Mouse (Mus musculus) midbrain, embryonic 14.5 days (tissue): Measurements from ENCODE around the gene Pigo. TPM values are rescaled to one million over a fixed set of nuclear protein-coding genes. Genes with fewer than 3 reads are reported as not detected.

Experiments
- ATAC-seq: fragments of 200-750 bp; cut with Nextera tagmentation; 2 replicates; pipeline ENCODE4 v1.8.0; 2017; ENCODE audit warnings: moderate number of reproducible peaks, moderate library complexity; ENCODE audit not compliant: low FRiP score, low TSS enrichment
- DNase-seq: peaks from one replicate; pipeline ENCODE4 v3.0.0-alpha.2; 2015
- H3K27ac ChIP-seq: fragments of 300-500 bp; sonication (generic); replicated peaks from 2 replicates; pipeline ENCODE4 v1.5.1; 2014; ENCODE audit warnings: mild to moderate bottlenecking, low read depth, low read length, moderate library complexity
- H3K27me3 ChIP-seq: fragments of 300-500 bp; sonication (generic); 2 replicates; pipeline ENCODE4 v1.6.1; 2014; ENCODE audit warnings: low read length, control low read depth, mixed read lengths; ENCODE audit not compliant: control insufficient read depth, insufficient read depth
- H3K36me3 ChIP-seq: fragments of 300-500 bp; sonication (generic); 2 replicates; pipeline ENCODE4 v1.6.1; 2014; ENCODE audit warnings: low read length, control low read depth; ENCODE audit not compliant: control insufficient read depth, insufficient read depth
- H3K4me1 ChIP-seq: fragments of 300-500 bp; sonication (generic); 2 replicates; pipeline ENCODE4 v1.6.1; 2014; ENCODE audit warnings: mild to moderate bottlenecking, antibody characterized with exemption, low read length, control low read depth; ENCODE audit not compliant: control insufficient read depth, insufficient read depth
- H3K4me2 ChIP-seq: fragments of 300-500 bp; sonication (generic); 2 replicates; pipeline ENCODE4 v1.6.1; 2014; ENCODE audit warnings: mild to moderate bottlenecking, low read length, moderate library complexity
- H3K4me3 ChIP-seq: fragments of 300-500 bp; sonication (generic); replicated peaks from 2 replicates; pipeline ENCODE4 v1.5.1; 2014; ENCODE audit warnings: low read depth, low read length
- H3K9ac ChIP-seq: fragments of 300-500 bp; sonication (generic); replicated peaks from 2 replicates; pipeline ENCODE4 v1.6.1; 2014; ENCODE audit warnings: mild to moderate bottlenecking, low read length, moderate library complexity
- H3K9me3 ChIP-seq: fragments of 300-500 bp; sonication (generic); 2 replicates; pipeline ENCODE4 v1.6.1; 2016; ENCODE audit warnings: low read length, control low read depth, mixed read lengths; ENCODE audit not compliant: control insufficient read depth
- WGBS: fragments of 180-500 bp; shearing (Covaris S2); extraction: QIAGEN DNeasy Blood & Tissue Kit; methylation state at CpG from one replicate; pipeline ENCODE4 v1.1.7; 2014; 5-methylcytosine and 5-hydroxymethylcytosine counted together
- polyA plus RNA-seq: library from polyadenylated mRNA; unstranded; fragments of >200 nt; fragmentation: Nextera tagmentation; extraction: Ambion mirVana; gene quantifications from 2 replicates; pipeline ENCODE4 v1.2.1, GENCODE M21; 2014

Pigo gene
- polyA plus RNA-seq, 1 experiment from 2014 or later, result 26.4 TPM

GRCm38 (mm10) chr4:42972952-42973351 lies 52.7 kb downstream of the Pigo start:
- H3K27me3 ChIP-seq, result no peaks in the 10 kb centered on the region
- DNase-seq (no peak), ATAC-seq (no peak)
- WGBS, result 84% methylated on average over 4 of the region's 4 CpGs
- no peak overlapping the region for H3K4me2 ChIP-seq
- H3K4me1 ChIP-seq, result no peaks in the 10 kb centered on the region
- peaks cover 8% of the 10 kb centered on the region; the same call in 1 of the 2 replicates for H3K36me3 ChIP-seq
- no peak overlapping the region for H3K4me3 ChIP-seq
- no peak overlapping the region for H3K9ac ChIP-seq
- H3K9me3 ChIP-seq, result no peaks in the 10 kb centered on the region
- H3K27ac ChIP-seq, result no peak overlapping the region

- H3K36me3 ChIP-seq, result no peaks in the 10 kb centered on the region
- no peaks in the 10 kb centered on the region for H3K27me3 ChIP-seq
- H3K27ac ChIP-seq, result no peak within 1 kb of the TSS
- H3K4me1 ChIP-seq, result no peaks in the 10 kb centered on the region
- no peak within 1 kb of the TSS for H3K4me2 ChIP-seq
- H3K9ac ChIP-seq, result no peak within 1 kb of the TSS
- H3K4me3 ChIP-seq, result no peak within 1 kb of the TSS
- DNase-seq, result no peak
- WGBS, result 92% methylated on average over 4 of the region's 4 CpGs
- ATAC-seq, result no peak
- no peaks in the 10 kb centered on the region for H3K9me3 ChIP-seq
Measured at GRCm38 (mm10) chr4:42969304-42969703, 56.3 kb downstream of the Pigo start, which contains the start of gene 1700022I11Rik. 1700022I11Rik (plus strand) TSS chr4:42969604.

Other genes starting within 250 kb of the Pigo start
- not detected in 2 replicates for gene Fam205a1, start 171.9 kb downstream of the Pigo start, polyA plus RNA-seq
- 0.69 and 0.92 TPM in 2 replicates for gene Gm12394, start 169.0 kb downstream of the Pigo start, polyA plus RNA-seq
- gene Fam205c, start 151.6 kb downstream of the Pigo start, polyA plus RNA-seq, result 1.6 and 2.0 TPM in 2 replicates
- 33.2 and 33.9 TPM in 2 replicates for gene Phf24, start 109.2 kb downstream of the Pigo start, polyA plus RNA-seq
- 45.0 and 88.7 TPM in 2 replicates for gene Dnajb5, start 76.0 kb downstream of the Pigo start, polyA plus RNA-seq
- 0.38 and 0.80 TPM in 2 replicates for gene 1700022I11Rik, start 56.2 kb downstream of the Pigo start, polyA plus RNA-seq
- gene Vcp, start 25.3 kb downstream of the Pigo start, polyA plus RNA-seq, result 378 and 531 TPM in 2 replicates
- gene Fancg, start 15.3 kb downstream of the Pigo start, polyA plus RNA-seq, result 17.4 and 20.4 TPM in 2 replicates
- gene Stoml2, start 5.9 kb upstream of the Pigo start, polyA plus RNA-seq, result 219 and 222 TPM in 2 replicates
- 32.5 and 35.4 TPM in 2 replicates for gene Fam214b, start 20.4 kb upstream of the Pigo start, polyA plus RNA-seq
- gene Unc13b, start 33.1 kb upstream of the Pigo start, polyA plus RNA-seq, result 14.3 and 20.4 TPM in 2 replicates
- 0.23 and 0.57 TPM in 2 replicates for gene Atp8b5, start 241.3 kb upstream of the Pigo start, polyA plus RNA-seq